Mouse (Mus musculus) heart, embryonic 14.5 days (tissue): ENCODE results near the gene Nek3. TPM values are rescaled to one million over a fixed set of nuclear protein-coding genes. Genes with fewer than 3 reads are reported as not detected.
"Not testable (repeated sequence)": the region's sequence is repeated elsewhere in the genome, so short reads cannot be mapped to it uniquely, and the experiment has no call there.

Source experiments
- ATAC-seq: fragments of 200-750 bp; cut with Nextera tagmentation; 2 replicates; pipeline ENCODE4 v1.8.0; 2017; ENCODE audit warnings: low read depth, moderate TSS enrichment; ENCODE audit not compliant: insufficient number of reproducible peaks, insufficient read depth, low FRiP score
- H3K27ac ChIP-seq, 2 experiments: fragments of 200-500 bp in 1 of 2; fragments of 300-500 bp in 1 of 2; sonication (generic) in 1 of 2; replicated peaks in 1 of 2; 2 replicates each; pipeline ENCODE4 v1.5.1; 2012 to 2014; ENCODE audit warnings: low read depth in 2 of 2, low read length in 2 of 2, control low read depth in 1 of 2, mild to moderate bottlenecking in 1 of 2, mixed read lengths in 1 of 2; ENCODE audit not compliant: control insufficient read depth in 1 of 2, insufficient read depth in 1 of 2
- H3K27me3 ChIP-seq: fragments of 300-500 bp; sonication (generic); 2 replicates; pipeline ENCODE4 v1.6.1; 2014; ENCODE audit warnings: mild to moderate bottlenecking, low read length, control low read depth; ENCODE audit not compliant: control insufficient read depth, insufficient read depth
- H3K36me3 ChIP-seq: fragments of 300-500 bp; sonication (generic); 2 replicates; pipeline ENCODE4 v1.6.1; 2014; ENCODE audit warnings: mild to moderate bottlenecking, control low read depth, low read length, mixed read lengths; ENCODE audit not compliant: control insufficient read depth, insufficient read depth
- H3K4me1 ChIP-seq, 2 experiments: fragments of 200-500 bp in 1 of 2; fragments of 300-500 bp in 1 of 2; sonication (generic) in 1 of 2; 2 replicates each; pipeline ENCODE4 v1.6.1; 2012 to 2014; ENCODE audit warnings: low read length in 2 of 2, control low read depth in 1 of 2, mixed read lengths in 1 of 2; ENCODE audit not compliant: control insufficient read depth in 2 of 2, insufficient read depth in 2 of 2
- H3K4me2 ChIP-seq: fragments of 300-500 bp; sonication (generic); 2 replicates; pipeline ENCODE4 v1.6.1; 2014; ENCODE audit warnings: mild to moderate bottlenecking, low read length
- H3K4me3 ChIP-seq, 2 experiments: fragments of 200-500 bp in 1 of 2; fragments of 300-500 bp in 1 of 2; sonication (generic) in 1 of 2; 2 replicates each; pipeline ENCODE4 v1.5.1; 2012 to 2014; ENCODE audit warnings: low read length in 2 of 2, mild to moderate bottlenecking in 2 of 2, control low read depth in 1 of 2, low read depth in 1 of 2, moderate library complexity in 1 of 2; ENCODE audit not compliant: control insufficient read depth in 1 of 2, insufficient read depth in 1 of 2
- H3K9ac ChIP-seq: fragments of 300-500 bp; sonication (generic); 2 replicates; pipeline ENCODE4 v1.6.1; 2014; ENCODE audit warnings: mild to moderate bottlenecking, low read length
- H3K9me3 ChIP-seq: fragments of 300-500 bp; sonication (generic); 2 replicates; pipeline ENCODE4 v1.6.1; 2016; ENCODE audit warnings: low read length, control low read depth; ENCODE audit not compliant: control insufficient read depth
- WGBS: fragments of 180-500 bp; shearing (Covaris S2); extraction: QIAGEN DNeasy Blood & Tissue Kit; methylation state at CpG from one replicate; pipeline ENCODE4 v1.1.7; 2014; 5-methylcytosine and 5-hydroxymethylcytosine counted together
- polyA plus RNA-seq: library from polyadenylated mRNA; unstranded; fragments of >200 nt; fragmentation: Nextera tagmentation; extraction: Ambion mirVana; gene quantifications from 2 replicates; pipeline ENCODE4 v1.2.1, GENCODE M21; 2014

Gene Nek3
- polyA plus RNA-seq, 1 experiment from 2014 or later, result 5.1 TPM

DNA sequence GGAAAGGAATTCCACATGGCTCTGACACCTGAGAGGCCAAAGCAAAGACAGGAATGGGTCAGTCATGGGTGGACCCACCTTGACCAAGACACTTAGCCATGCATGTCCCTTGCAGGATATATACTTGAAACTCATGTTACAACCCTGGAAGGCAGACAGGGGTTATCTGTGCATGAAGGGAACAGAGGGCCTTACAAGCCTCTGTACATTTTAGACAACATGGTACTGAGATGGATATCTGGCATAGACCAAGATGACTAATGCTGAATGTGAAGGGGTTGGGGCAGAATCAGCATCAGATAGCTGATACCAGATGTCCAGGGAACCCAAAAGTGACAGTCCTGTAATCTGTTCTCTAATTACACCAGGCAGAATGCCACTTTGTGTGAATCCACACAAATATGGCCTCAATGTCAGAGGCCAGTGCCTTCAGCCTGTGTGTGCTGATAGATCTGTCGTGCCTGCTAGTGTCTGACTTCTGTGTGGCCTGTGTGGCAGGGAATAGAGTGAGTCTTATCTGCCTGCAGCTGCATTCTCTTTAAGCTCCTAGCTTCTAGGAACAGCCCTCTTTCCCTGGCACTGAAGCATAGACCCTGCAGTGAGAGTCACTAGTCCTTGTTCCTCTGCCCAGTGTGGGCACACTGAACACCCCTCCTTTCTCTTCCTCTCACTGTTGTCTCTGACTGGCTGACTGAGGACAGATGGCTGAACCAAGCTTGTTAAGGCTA is 22.3 kb downstream of the Nek3 start:
- Histone ChIP-seq H3K27ac (peak overlapping the region; percentile 37 to 49; a peak in 3 of 4 replicates), H3K4me3 (no peak overlapping the region), H3K9me3 (no peaks in the 10 kb centered on the region), H3K4me1 (peaks cover 0 to 3% of the 10 kb centered on the region in 2 experiments; a peak in 1 of 4 replicates), H3K9ac (no peak overlapping the region), H3K27me3 (no peaks in the 10 kb centered on the region), H3K36me3 (peaks cover 19% of the 10 kb centered on the region), H3K4me2 (no peak overlapping the region)
- WGBS, result 23% methylated on average over 1 of the region's 1 CpGs
- ATAC-seq, result no peak

DNA sequence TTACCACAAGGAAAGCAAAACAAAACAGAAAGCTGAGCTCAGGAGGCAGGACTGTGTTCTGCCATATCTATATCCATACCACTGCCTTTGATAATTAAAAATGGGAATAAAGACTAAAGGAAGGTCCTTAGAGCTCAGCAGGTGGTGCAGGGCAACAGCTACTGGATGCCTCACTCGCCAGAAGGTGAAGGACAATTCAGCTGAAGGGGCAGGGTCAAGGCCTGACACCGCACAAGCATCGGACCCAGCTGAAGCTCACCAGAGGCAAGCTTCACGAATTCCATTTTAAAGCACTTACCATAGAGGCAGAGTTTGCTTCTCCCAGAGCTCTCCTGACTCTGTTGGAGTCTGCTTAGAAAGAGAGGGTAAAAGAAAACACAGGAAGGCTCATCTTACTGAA is 23.6 kb downstream of the Nek3 start:
- no peaks in the 10 kb centered on the region for H3K27me3 ChIP-seq
- H3K36me3 ChIP-seq, result peaks cover 16% of the 10 kb centered on the region; the same call in 1 of the 2 replicates
- 75% methylated on average over 4 of the region's 4 CpGs for WGBS
- H3K4me1 ChIP-seq, result peaks cover 0 to 3% of the 10 kb centered on the region in 2 experiments; a peak in 1 of 4 replicates
- no peak overlapping the region for H3K4me2 ChIP-seq
- no peak overlapping the region for H3K27ac ChIP-seq
- H3K9me3 ChIP-seq, result no peaks in the 10 kb centered on the region
- H3K9ac ChIP-seq, result no peak overlapping the region
- H3K4me3 ChIP-seq, result no peak overlapping the region
- ATAC-seq, result no peak

DNA sequence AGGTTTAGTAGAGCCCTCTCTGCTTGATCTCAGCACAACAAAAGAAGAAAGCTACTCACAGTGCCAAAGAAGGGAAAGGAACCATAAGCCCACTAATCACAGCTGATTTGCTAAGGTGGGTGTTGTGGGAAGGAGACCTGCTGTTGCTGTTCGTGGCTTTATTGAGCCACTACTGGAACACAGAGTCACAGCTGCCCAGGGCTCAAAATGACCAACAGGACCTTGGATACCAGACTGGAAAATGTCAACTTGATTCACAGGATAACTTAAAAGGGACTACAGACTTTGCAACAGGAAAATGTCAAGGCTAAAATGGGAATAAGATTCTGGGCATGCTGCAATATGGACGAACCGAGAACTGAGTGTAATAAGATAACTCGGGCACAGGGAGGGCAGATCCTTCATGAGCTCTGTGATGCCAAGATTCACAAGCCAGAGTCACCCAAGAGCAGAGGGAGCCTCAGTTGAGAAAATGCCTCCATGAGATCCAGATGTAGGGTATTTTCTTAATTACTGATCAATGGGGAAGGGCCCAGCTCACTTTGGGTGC is 24.3 kb downstream of the Nek3 start:
- Histone ChIP-seq H3K36me3 (peaks cover 16% of the 10 kb centered on the region; the same call in 1 of the 2 replicates), H3K4me3 (no peak overlapping the region), H3K27ac (no peak overlapping the region), H3K4me1 (peaks cover 0 to 3% of the 10 kb centered on the region in 2 experiments; a peak in 1 of 4 replicates), H3K9me3 (no peaks in the 10 kb centered on the region), H3K4me2 (no peak overlapping the region), H3K9ac (no peak overlapping the region), H3K27me3 (no peaks in the 10 kb centered on the region)
- ATAC-seq, result no peak
- 72% methylated on average over 4 of the region's 4 CpGs for WGBS

DNA sequence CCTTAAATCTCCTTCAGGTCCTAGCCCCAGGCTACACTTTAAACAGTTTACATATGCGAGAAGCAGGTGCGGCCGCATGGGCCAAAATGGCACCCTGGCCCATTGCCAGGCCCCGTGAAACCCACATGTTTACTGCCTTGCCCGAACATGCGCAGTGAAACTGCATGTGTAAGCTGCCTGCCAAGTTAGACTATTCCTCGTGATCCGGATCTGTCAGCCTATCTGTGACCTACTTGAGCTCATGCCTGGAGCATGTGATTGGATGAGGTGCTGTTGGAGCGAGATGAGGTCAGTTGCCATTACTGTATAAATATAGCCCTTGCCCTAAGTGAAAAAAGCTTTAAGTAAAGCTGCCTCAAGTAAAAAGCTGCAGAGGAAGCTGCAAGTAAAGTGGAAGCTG is 29.8 kb downstream of the Nek3 start:
- 75% methylated on average over 9 of the region's 9 CpGs for WGBS
- peaks cover 17% of the 10 kb centered on the region; the same call in 1 of the 2 replicates for H3K36me3 ChIP-seq

DNA sequence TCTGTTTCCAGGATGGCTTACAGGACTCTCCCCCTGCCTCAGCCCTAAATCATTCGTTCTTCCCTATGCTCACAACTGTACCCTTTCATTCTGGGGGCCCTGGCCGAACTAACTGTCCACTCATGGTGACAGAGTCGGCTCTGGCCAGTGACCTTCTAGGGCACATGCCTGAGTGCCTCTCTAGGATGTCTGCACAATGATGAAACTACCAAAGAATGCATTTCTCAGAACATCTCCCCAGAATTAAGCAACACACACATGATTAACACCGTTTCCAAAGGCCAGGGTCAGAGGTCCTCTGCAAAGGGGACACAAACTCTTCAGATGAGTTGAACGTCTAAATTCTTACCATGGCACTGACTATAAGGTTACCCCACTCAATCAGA is 31.5 kb downstream of the Nek3 start:
- WGBS, result 86% methylated on average over 5 of the region's 5 CpGs
- H3K27me3 ChIP-seq, result no peaks in the 10 kb centered on the region
- no peak overlapping the region for H3K4me2 ChIP-seq
- H3K27ac ChIP-seq, result no peak overlapping the region
- no peak for ATAC-seq
- no peaks in the 10 kb centered on the region for H3K9me3 ChIP-seq
- no peak overlapping the region for H3K4me3 ChIP-seq
- no peaks in the 10 kb centered on the region for H3K4me1 ChIP-seq
- no peak overlapping the region for H3K9ac ChIP-seq
- peaks cover 24% of the 10 kb centered on the region for H3K36me3 ChIP-seq

More for the DNA sequence above, 29.8 kb downstream of the Nek3 start:
- not testable (repeated sequence) for ATAC-seq, H3K9me3 ChIP-seq, H3K27me3 ChIP-seq, H3K4me2 ChIP-seq, H3K4me1 ChIP-seq, H3K4me3 ChIP-seq, H3K9ac ChIP-seq
- peak overlapping the region; percentile 41 to 44; a peak in 1 of 4 replicates for H3K27ac ChIP-seq

DNA sequence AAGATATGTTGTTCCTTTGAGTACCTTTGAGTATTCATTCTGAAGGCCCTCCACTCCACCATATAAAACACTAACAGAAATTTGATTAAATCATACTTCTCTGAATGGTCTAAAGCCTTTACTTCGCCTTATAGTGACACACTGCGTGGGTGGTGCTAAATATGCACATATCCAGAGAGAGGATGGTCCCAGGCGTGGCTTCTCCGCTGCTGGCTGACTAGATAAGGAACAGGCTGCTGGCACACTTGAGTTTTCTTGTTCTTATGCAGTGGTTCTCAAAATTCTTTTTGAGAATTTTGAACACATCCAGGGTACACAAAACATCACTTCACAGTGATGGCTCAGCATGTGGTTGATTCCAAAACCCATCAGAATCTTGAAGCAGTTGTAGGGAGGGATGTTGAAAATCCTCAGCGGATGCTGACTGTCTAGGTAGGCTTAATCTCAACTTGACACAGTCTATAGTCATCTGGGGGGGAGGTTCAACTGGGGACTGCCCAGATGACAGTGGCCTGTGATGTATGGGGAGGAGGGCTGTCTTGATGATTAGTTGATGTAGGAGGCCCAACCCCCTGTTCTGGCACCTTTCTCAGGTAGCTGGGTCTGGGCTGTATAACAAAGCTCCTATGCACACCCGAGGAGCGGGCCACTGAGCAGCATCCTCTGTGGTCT is 32.0 kb downstream of the Nek3 start:
- no peak for ATAC-seq

DNA sequence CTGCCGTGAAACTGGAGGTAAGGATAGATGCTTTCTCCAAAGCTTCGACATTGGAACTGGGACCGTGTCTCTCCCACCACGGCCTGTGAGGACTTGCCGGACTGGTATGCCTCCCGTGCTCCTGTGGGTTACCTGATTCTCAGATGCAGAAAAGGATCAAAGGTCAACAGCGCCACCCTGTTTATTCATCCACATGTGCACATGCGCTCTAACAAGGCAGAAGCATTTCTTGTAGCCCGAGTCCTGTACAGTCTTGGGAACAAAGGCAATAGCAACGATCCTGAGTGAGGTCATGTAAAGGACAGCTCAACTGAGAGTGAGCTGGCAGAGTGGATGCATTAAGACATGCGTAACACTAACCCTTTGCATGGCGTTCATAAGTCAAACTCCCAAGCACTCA is 34.2 kb downstream of the Nek3 start:
- H3K27ac ChIP-seq, result no peak overlapping the region
- no peak overlapping the region for H3K4me3 ChIP-seq
- no peak overlapping the region for H3K4me2 ChIP-seq
- no peaks in the 10 kb centered on the region for H3K9me3 ChIP-seq
- H3K4me1 ChIP-seq, result no peaks in the 10 kb centered on the region
- H3K36me3 ChIP-seq, result peaks cover 46% of the 10 kb centered on the region
- WGBS, result 83% methylated on average over 12 of the region's 12 CpGs
- ATAC-seq, result no peak
- no peaks in the 10 kb centered on the region for H3K27me3 ChIP-seq
- H3K9ac ChIP-seq, result no peak overlapping the region

More for the DNA sequence above, 32.0 kb downstream of the Nek3 start:
- Histone ChIP-seq H3K27ac (no peak overlapping the region), H3K36me3 (peaks cover 27% of the 10 kb centered on the region), H3K4me3 (no peak overlapping the region), H3K27me3 (no peaks in the 10 kb centered on the region), H3K4me2 (no peak overlapping the region), H3K4me1 (no peaks in the 10 kb centered on the region), H3K9ac (no peak overlapping the region), H3K9me3 (no peaks in the 10 kb centered on the region)
- 82% methylated on average over 7 of the region's 7 CpGs for WGBS
